Mouse (Mus musculus) layer of hippocampus, adult 9-11 months (tissue): ENCODE measurements around the gene Zfp944.
"Not testable (repeated sequence)": the region's sequence is repeated elsewhere in the genome, so short reads cannot be mapped to it uniquely, and the experiment has no call there.

ENCODE experiments used
- DNase-seq: peaks from one replicate; pipeline ENCODE4 v3.0.0; 2022

The Zfp944 gene

GRCm38 (mm10) chr17:22361101-22361781, at the start of gene Zfp944, which contains the start of gene Zfp758:
Gene Zfp944 (minus strand): TSS chr17:22361400.
Gene Zfp758 (plus strand): TSS chr17:22361453.
- DNase-seq: peak; percentile 14

- DNase-seq: peak; percentile 4
Measured at GRCm38 (mm10) chr17:22410756-22411155, 49.6 kb upstream of the Zfp944 start.

DNA sequence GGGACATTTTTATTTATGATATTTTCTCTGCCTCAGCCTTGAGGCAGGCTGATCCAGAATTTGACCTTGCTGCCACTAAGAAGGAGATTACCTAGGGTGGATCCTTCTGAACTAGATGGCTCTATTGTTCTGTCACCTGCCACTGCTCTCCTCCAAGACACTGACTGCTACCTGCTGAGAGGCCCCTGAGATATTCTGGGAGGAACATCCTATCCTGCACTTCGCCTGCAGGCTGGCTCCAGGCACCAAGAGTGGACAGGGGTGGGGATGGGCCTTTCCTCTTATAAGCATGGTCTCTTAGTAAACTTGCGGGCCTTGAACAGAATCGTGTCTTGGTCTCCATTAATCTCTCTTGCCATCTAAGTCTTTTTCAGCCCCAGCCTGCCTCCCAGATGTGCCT, 2.7 kb upstream of the Zfp944 start:
- no peak for DNase-seq

DNA sequence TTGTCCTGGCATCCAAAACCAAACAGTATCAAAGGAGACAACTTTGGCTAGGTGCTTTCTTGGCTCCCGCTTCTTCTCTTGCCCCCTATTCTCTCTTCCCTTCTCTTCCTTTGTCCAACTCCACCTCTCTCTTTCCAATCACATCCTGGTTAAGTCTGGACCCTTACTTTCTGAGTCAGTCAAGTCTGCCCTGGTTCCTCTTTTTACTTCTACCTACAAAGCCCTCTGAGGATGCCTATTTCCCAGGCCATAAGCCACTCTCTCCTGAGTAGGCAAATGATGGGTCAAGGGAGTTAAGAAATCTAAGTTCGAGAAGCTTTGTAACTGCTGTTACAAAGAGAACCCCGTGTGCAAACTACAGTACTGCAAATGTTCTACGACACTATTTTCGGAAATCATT, 628 bp downstream of the Zfp944 start:
- DNase-seq: no peak

- no peak for DNase-seq
Measured at GRCm38 (mm10) chr17:22352794-22353193, 8.4 kb downstream of the Zfp944 start.

DNA sequence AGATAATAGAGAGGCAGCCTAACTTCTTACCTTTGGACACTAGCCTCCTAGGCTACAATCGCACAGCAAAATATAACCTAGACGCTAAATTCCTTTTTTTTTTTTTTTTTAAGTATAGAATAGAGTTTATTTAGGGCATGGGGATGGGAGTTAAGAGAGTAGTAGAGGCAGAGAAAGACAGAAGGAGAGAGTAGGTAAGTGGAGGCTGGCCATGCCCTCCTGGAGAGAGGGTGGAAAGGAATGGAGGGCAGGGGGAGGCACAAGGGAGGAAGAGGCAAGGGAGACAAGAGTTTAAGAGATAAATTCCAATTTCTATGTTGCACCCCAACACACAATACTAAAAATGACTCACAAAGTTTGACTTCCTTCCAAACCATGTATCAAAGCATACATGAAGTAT, 46.0 kb downstream of the Zfp944 start:
- not testable (repeated sequence) for DNase-seq

DNA sequence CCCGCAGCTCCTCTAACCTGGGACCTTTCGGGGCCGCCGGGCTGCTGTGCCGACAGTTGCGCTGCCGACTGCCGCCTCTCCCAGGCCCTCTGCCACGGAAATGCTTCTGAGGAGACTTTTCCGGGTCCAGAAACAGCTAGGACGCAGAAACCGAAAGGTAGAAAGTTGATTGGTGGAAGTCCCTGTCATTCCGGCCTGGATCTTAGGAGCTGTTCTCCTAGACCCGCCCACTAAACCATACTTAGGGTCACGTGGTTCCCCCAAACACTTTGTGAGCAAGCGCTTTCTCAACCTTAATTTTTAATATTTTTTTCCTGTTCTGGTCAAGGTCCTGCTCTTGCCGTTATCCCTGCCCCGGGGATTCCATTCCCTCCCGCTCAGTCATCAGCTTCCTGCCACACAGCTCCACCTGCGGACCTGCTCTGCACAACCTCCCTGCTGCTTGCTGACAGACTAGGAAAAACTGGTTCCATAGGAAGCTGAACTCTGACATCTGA, 46.4 kb downstream of the Zfp944 start, which contains the start of gene CT030661.1:
CT030661.1 (minus strand) TSS at position 108 of the 497 bp plus-strand sequence.
- peak; percentile 97 for DNase-seq

- DNase-seq: not testable (repeated sequence)
Measured at GRCm38 (mm10) chr17:22314219-22314618, 47.0 kb downstream of the Zfp944 start.
